Mouse (Mus musculus) bone marrow macrophage, adult 2 months (primary cell): ENCODE measurements around the gene Ctnna3.

Experiments
- CTCF ChIP-seq: IDR thresholded peaks from 2 replicates; pipeline ENCODE4 v1.5.1; 2012; ENCODE audit warnings: low read depth, mild to moderate bottlenecking, low read length, moderate library complexity
- POLR2A ChIP-seq: IDR thresholded peaks from 2 replicates; pipeline ENCODE4 v1.6.1; 2012; ENCODE audit warnings: mild to moderate bottlenecking, low read depth, low read length, borderline replicate concordance

DNA sequence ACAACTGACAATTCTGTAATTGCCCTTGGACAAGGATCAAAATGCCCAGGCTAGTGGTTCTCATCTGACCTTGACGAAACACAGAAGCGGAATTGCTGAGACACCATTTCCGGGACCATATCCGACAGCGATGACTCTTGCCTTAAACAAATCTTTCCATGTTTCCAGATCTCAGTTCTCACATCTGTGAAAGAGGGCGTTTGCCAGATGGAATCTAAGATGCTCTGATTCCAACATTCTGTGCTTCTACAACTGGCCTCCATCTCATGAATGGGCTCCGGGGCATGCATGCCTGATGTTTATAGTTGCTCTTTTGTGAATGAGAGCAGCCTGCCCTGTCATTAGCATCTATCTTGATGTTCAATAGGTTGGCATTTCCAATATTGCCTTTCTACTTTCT lies 890.4 kb downstream of the Ctnna3 start:
- TF ChIP-seq CTCF (no peak), POLR2A (no peak)
